Mouse (Mus musculus) intestine, embryonic 14.5 days (tissue): ENCODE results near the gene Trpm1. TPM values are rescaled to one million over a fixed set of nuclear protein-coding genes. Genes with fewer than 3 reads are reported as not detected.
"Not testable (repeated sequence)": the region's sequence is repeated elsewhere in the genome, so short reads cannot be mapped to it uniquely, and the experiment has no call there.

Experiments
- ATAC-seq: fragments of 200-750 bp; cut with Nextera tagmentation; replicated peaks from 2 replicates; pipeline ENCODE4 v1.8.0; 2017; ENCODE audit warnings: low read depth, moderate number of reproducible peaks, moderate TSS enrichment, moderate library complexity; ENCODE audit not compliant: low FRiP score, low TSS enrichment
- DNase-seq: peaks from one replicate; pipeline ENCODE4 v3.0.0-alpha.2; 2018; ENCODE audit warnings: low spot score
- H3K27ac ChIP-seq: fragments of 300-500 bp; sonication (generic); 2 replicates; pipeline ENCODE4 v1.5.1; 2014; ENCODE audit warnings: low read depth, mild to moderate bottlenecking, control low read depth
- H3K27me3 ChIP-seq: fragments of 300-500 bp; sonication (generic); replicated peaks from 2 replicates; pipeline ENCODE4 v1.6.1; 2014; ENCODE audit warnings: low read length, control low read depth; ENCODE audit not compliant: control insufficient read depth, insufficient read depth
- H3K36me3 ChIP-seq: fragments of 300-500 bp; sonication (generic); 2 replicates; pipeline ENCODE4 v1.6.1; 2014; ENCODE audit warnings: low read length, control low read depth; ENCODE audit not compliant: control insufficient read depth, insufficient read depth
- H3K4me1 ChIP-seq: fragments of 300-500 bp; sonication (generic); replicated peaks from 2 replicates; pipeline ENCODE4 v1.6.1; 2014; ENCODE audit warnings: low read length, control low read depth, mixed read lengths; ENCODE audit not compliant: control insufficient read depth, insufficient read depth
- H3K4me2 ChIP-seq: fragments of 300-500 bp; sonication (generic); 2 replicates; pipeline ENCODE4 v1.6.1; 2014; ENCODE audit warnings: low read length
- H3K4me3 ChIP-seq: fragments of 300-500 bp; sonication (generic); 2 replicates; pipeline ENCODE4 v1.5.1; 2014; ENCODE audit warnings: low read depth, low read length, control low read depth, mixed read lengths
- H3K9ac ChIP-seq: fragments of 300-500 bp; sonication (generic); 2 replicates; pipeline ENCODE4 v1.6.1; 2014; ENCODE audit warnings: mild to moderate bottlenecking, low read length
- H3K9me3 ChIP-seq: fragments of 300-500 bp; sonication (generic); 2 replicates; pipeline ENCODE4 v1.6.1; 2016; ENCODE audit warnings: low read length, control low read depth; ENCODE audit not compliant: control insufficient read depth
- WGBS: fragments of 180-500 bp; shearing (Covaris S2); extraction: QIAGEN DNeasy Blood & Tissue Kit; methylation state at CpG from one replicate; pipeline ENCODE4 v1.1.7; 2014; 5-methylcytosine and 5-hydroxymethylcytosine counted together
- polyA plus RNA-seq: library from polyadenylated mRNA; unstranded; fragments of >200 nt; fragmentation: Nextera tagmentation; extraction: Ambion mirVana; gene quantifications from 2 replicates; pipeline ENCODE4 v1.2.1, GENCODE M21; 2014

Gene Trpm1
- not detected in 2 replicates for polyA plus RNA-seq

GRCm38 (mm10) chr7:64153535-64153934, at the start of gene Trpm1:
Gene Trpm1 (plus strand): TSS chr7:64153835.
- Histone ChIP-seq H3K4me3 (no peak within 1 kb of the TSS), H3K27me3 (no peaks in the 10 kb centered on the region), H3K4me2 (no peak within 1 kb of the TSS), H3K4me1 (no peaks in the 10 kb centered on the region), H3K36me3 (no peaks in the 10 kb centered on the region), H3K9me3 (no peaks in the 10 kb centered on the region), H3K27ac (no peak within 1 kb of the TSS), H3K9ac (no peak within 1 kb of the TSS)
- 91% methylated on average over 2 of the region's 2 CpGs for WGBS
- DNase-seq = no peak
- no peak for ATAC-seq

- no peak overlapping the region for H3K27ac ChIP-seq
- H3K4me1 ChIP-seq = no peaks in the 10 kb centered on the region
- no peak overlapping the region for H3K4me3 ChIP-seq
- no peak overlapping the region for H3K4me2 ChIP-seq
- no peaks in the 10 kb centered on the region for H3K27me3 ChIP-seq
- no peaks in the 10 kb centered on the region for H3K36me3 ChIP-seq
- no peak overlapping the region for H3K9ac ChIP-seq
- ATAC-seq (no peak), DNase-seq (no peak)
- no peaks in the 10 kb centered on the region for H3K9me3 ChIP-seq
- 89% methylated on average over 9 of the region's 9 CpGs for WGBS
Observed at GRCm38 (mm10) chr7:64122131-64122715, 31.4 kb upstream of the Trpm1 start.

- Histone ChIP-seq H3K4me3 (no peak overlapping the region), H3K4me1 (no peaks in the 10 kb centered on the region), H3K9ac (no peak overlapping the region), H3K36me3 (no peaks in the 10 kb centered on the region), H3K4me2 (no peak overlapping the region), H3K27me3 (no peaks in the 10 kb centered on the region), H3K27ac (no peak overlapping the region), H3K9me3 (no peaks in the 10 kb centered on the region)
- 85% methylated on average over 4 of the region's 4 CpGs for WGBS
- ATAC-seq (no peak), DNase-seq (no peak)
Observed at GRCm38 (mm10) chr7:64123721-64124120, 29.9 kb upstream of the Trpm1 start.

- not testable (repeated sequence) for H3K9ac ChIP-seq, H3K4me2 ChIP-seq, H3K27ac ChIP-seq, H3K27me3 ChIP-seq, ATAC-seq, H3K36me3 ChIP-seq, H3K4me1 ChIP-seq, DNase-seq, H3K4me3 ChIP-seq, H3K9me3 ChIP-seq
- 92% methylated on average over 8 of the region's 9 CpGs for WGBS
Observed at GRCm38 (mm10) chr7:64125994-64126393, 27.6 kb upstream of the Trpm1 start.

GRCm38 (mm10) chr7:64139866-64140265, 13.8 kb upstream of the Trpm1 start:
- Histone ChIP-seq H3K9me3 (no peaks in the 10 kb centered on the region), H3K27me3 (no peaks in the 10 kb centered on the region), H3K4me2 (no peak overlapping the region), H3K9ac (no peak overlapping the region), H3K4me1 (no peaks in the 10 kb centered on the region), H3K27ac (no peak overlapping the region), H3K36me3 (no peaks in the 10 kb centered on the region), H3K4me3 (no peak overlapping the region)
- 69% methylated on average over 2 of the region's 2 CpGs for WGBS
- no peak for ATAC-seq
- no peak for DNase-seq

- no peaks in the 10 kb centered on the region for H3K27me3 ChIP-seq
- no peak for ATAC-seq
- H3K36me3 ChIP-seq = no peaks in the 10 kb centered on the region
- H3K9ac ChIP-seq = no peak overlapping the region
- H3K4me2 ChIP-seq = no peak overlapping the region
- WGBS = 88% methylated on average over 19 of the region's 19 CpGs
- no peak overlapping the region for H3K4me3 ChIP-seq
- no peaks in the 10 kb centered on the region for H3K9me3 ChIP-seq
- H3K4me1 ChIP-seq = no peaks in the 10 kb centered on the region
- no peak for DNase-seq
- H3K27ac ChIP-seq = no peak overlapping the region
Observed at GRCm38 (mm10) chr7:64141301-64142032, 12.2 kb upstream of the Trpm1 start.

- ATAC-seq (no peak), DNase-seq (no peak)
- Histone ChIP-seq H3K4me1 (no peaks in the 10 kb centered on the region), H3K36me3 (no peaks in the 10 kb centered on the region), H3K4me2 (no peak overlapping the region), H3K4me3 (no peak overlapping the region), H3K9me3 (no peaks in the 10 kb centered on the region), H3K27ac (no peak overlapping the region), H3K9ac (no peak overlapping the region), H3K27me3 (no peaks in the 10 kb centered on the region)
- WGBS = 49% methylated on average over 2 of the region's 2 CpGs
Observed at GRCm38 (mm10) chr7:64149337-64149736, 4.3 kb upstream of the Trpm1 start.

- no peak overlapping the region for H3K4me2 ChIP-seq
- no peak overlapping the region for H3K4me3 ChIP-seq
- no peaks in the 10 kb centered on the region for H3K9me3 ChIP-seq
- DNase-seq (no peak), ATAC-seq (no peak)
- no peak overlapping the region for H3K9ac ChIP-seq
- H3K36me3 ChIP-seq = no peaks in the 10 kb centered on the region
- H3K27me3 ChIP-seq = no peaks in the 10 kb centered on the region
- no peak overlapping the region for H3K27ac ChIP-seq
- no peaks in the 10 kb centered on the region for H3K4me1 ChIP-seq
- WGBS = 31% methylated on average over 2 of the region's 2 CpGs
Observed at GRCm38 (mm10) chr7:64149747-64150146, 3.9 kb upstream of the Trpm1 start.
